Mouse (Mus musculus): ENCODE results near the gene Hyal3. TPM values are rescaled to one million over a fixed set of nuclear protein-coding genes. Genes with fewer than 3 reads are reported as not detected.

Gene Hyal3
- 1.4 and 1.6 TPM in 2 replicates for total RNA-seq (2021)
- long read RNA-seq, experiment 1, partial matches to known transcripts, result 0 of 3 reads
- long read RNA-seq, experiment 1, other reads (novel, unspliced or antisense), result 2 of 3 reads
- long read RNA-seq, experiment 2, partial matches to known transcripts, result 0 of 2 reads
- long read RNA-seq, experiment 2, other reads (novel, unspliced or antisense), result 1 of 2 reads

DNA sequence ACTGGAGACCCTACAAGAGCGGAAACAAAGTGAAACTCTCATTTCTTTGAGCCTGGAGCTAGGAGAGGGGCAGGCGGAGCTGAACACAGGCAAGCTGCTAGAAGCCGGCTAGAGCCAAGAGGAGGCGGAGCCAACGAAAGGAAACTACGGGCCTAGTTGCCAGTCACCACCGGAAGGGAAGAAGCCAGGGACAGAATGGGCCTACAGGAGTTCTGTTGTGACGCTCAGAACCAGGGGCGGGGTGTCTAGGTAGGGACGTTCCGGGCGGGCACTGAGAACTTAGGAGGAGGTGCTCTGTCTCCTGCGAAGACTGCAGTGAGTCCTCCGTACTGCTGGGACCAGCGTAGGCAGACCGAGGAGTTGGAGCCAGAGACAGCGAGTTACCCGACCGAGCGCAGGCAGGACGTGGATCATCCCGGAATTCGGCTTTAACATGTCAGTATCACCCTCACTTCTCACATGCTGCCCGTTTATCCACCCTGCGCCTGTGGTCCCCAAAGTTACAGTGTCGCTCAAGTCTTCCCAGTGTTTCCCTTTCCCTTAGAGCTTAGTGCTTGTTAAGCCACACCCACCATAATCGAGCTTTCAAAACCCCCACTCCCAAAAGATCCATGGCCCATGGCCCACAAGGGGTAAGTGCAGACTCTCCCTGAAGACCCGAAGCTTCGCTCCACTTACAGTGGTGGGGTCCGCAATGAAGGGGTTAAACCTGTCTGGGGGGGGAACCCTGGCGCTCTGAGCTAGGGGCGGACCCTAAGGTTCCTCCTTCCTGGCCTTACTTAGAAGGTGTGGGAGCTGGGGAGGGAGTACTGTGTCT, at the start of gene Hyal3:
Gene Hyal3 (plus strand): TSS at position 318 of the 817 bp plus-strand sequence.
- peak; percentile 95 for DNase-seq

DNA sequence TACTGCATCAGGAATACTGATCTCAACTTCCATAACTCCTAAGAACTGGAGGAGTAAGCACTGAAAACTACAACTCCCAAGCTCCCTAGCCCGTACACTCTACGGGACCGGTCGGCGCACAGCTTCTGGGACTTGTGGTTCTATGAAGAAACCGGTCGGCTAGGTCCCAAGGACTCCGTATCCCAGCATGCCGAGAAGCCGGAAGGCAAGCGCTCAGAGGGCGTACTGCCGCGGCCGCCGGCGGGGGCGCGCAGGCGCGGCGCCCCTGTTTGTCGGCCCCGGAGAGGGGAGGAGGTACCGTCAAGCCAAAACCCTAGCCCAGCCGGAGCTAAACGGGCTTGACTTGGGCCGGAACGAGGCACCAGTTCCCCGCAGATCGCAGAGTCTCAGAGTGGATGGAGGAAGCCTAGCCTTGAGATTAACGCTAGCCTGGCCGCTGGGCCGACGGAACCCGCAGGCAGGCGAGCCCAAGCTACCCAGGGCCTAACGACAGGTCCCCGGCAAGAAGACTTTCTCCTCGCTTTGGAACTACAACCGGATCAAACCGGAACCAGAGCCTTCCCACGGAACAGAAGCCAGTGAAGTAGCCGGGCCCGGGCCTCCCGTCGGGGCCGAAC, 46.7 kb upstream of the Hyal3 start, which contains the start of gene Tmem115:
Gene Tmem115 (plus strand): TSS at position 155 of the 617 bp plus-strand sequence.
- DNase-seq, result peak; percentile 95

DNA sequence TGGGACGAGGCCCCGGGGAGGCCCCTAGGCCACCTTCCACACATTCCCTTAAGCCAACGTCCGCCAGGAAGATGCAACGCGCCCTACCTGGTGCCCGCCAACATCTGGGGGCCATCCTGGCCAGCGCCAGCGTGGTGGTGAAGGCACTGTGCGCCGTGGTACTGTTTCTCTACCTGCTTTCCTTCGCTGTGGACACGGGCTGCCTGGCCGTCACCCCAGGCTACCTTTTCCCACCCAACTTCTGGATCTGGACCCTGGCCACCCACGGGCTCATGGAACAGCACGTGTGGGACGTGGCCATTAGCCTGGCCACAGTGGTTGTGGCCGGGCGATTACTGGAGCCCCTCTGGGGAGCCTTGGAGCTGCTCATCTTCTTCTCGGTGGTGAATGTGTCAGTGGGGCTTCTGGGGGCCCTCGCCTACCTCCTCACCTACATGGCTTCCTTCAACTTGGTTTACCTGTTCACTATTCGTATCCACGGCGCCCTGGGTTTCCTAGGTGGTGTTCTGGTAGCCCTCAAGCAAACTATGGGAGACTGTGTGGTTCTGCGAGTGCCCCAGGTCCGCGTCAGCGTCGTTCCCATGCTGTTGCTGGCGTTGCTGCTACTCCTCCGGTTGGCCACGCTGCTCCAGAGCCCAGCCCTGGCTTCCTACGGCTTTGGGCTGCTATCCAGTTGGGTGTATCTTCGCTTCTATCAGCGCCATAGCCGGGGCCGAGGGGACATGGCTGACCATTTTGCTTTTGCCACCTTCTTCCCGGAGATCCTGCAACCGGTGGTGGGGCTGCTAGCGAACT, 46.0 kb upstream of the Hyal3 start:
- DNase-seq, result peak; percentile 68

DNA sequence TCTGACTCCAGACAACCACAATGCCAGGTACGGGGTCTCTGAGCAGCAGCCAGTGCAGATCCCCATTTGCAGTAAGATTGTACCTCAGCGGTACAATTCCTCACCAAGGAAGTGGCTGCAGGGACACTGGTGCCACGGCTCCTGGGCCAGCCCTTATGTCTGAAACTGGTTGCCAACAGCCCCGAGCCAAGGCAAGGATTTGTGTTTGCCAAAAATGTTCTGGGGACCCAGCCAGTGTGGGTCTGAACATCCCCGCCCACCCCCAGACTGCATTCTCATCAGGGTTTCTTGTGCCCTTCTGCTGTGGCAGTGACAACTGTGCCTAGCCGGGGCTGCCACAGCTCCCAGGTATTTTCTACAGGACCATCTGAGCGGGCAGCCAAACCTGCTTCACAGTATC, 42.4 kb upstream of the Hyal3 start:
- DNase-seq, result no peak

DNA sequence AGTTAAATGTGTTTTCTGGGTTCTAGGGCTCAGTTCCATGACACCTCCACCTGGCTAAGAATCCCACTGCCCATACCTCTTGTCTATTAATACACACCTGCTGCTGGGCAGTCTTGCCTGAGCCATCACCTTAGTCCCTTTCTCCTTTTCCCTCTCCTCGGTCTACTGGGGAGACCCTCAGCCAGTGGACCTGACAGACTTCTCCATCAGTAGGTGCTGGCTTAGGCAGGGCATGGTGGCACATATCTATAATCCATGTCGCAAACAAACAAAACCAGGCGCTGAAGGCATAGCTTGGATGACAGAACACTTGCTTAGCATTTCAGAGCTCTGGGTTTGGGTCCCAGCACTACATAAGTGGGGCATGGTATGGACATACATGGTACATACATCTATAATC, 41.9 kb upstream of the Hyal3 start:
- no peak for DNase-seq

DNA sequence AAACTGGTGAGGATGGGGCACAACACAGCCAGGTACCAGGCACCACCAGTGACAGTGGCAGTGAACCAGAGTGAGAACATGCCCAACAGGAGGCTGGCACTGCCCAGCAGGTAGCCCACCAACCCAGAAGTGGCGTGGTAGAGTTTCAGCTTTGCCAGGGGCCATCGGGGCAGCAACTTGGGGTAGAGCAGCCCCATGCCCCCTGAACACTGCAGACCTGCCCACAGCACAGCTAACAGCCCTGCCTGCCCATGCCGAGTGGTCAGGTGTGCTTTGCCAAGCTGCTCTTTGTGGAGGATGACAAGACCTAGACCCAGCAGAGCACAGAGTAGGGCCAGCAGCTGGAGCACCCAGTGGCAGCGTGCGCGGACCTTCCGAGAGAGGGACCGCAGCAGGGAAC, 40.7 kb upstream of the Hyal3 start:
- no peak for DNase-seq

DNA sequence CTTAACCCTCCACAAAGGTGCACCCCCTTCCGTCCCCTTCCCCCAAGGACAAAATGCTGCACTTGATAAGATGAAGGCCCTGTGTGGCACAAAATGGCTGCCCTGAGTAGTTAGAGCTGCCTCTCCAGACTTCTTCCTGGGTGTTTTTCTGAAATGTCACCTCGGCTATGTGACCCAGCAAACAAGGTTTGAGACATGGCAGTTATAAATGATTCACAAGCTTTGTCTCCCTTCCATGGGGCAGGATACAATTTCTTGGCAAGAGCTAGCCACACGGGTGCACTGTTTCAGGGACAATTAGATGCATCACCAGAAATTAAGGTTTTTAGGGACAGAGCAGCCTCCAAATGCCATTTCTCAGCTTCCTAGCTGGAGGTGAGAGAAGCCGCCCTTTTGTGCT, 40.2 kb upstream of the Hyal3 start:
- DNase-seq, result peak; percentile 41

DNA sequence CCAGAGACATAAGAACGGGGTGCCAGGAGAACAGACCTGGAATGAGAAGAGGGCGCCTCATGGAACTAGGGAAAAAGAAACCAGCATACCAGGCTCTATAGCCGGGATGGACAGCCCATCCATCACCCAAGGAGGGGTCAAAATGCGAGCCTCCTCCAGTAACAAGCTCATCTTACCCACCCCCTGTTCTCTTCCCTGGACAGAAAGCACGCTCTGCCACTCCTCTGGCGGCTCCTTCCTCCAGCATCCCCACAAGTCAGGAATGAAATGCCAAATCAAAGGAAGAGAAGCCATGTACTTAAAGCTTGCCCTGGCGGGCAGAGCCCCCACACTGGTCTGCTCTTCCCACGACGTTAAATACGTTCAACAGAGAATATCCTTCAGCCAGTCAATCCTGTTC, 39.6 kb upstream of the Hyal3 start:
- DNase-seq, result no peak

DNA sequence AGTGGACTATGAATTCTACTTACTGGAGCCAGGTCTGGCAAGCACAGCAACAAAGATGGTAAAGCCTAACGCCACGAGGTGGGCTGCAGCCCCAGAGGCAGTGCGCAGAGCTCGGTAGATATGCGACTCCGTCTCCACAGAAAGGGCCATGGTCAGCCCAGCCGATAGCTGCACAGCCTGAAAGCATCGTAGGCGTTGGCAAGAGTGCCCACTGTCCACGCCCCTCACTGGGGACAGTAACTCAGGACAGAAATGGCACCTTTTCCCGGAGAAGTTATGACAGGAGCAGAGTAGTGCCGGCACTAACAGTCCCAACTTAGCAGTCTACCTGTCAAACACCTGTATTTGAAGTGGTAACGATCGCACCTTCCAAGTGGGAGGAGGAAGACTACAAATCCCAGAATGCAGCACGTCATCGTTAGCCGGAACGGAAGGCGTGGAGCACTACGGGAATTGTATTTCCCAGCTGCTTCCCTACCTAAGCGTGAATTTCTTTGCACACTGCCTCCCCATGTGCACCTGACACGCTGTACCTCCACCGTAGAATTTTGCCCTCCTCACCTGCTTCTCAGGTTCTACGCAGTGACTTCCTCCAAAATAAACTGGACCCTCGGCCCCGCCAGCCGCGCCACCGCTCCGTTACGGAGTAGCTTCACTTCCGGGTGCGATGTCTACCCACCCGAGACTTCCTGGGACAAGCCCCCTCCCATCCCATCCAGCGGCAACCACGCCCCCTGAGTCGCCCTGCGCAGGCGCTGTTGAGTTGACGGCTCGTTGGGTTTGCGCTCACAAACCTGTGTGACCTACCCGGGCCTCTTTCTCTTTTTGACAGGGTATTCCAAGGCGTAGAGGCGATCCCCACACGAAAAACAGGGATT, 38.9 kb upstream of the Hyal3 start, which contains the start of the genes Cyb561d2 and Nprl2:
Gene Cyb561d2 (minus strand): TSS at position 720 of the 878 bp plus-strand sequence.
Gene Nprl2 (plus strand): TSS at position 753 of the 878 bp plus-strand sequence.
- DNase-seq, result peak; percentile 97

DNA sequence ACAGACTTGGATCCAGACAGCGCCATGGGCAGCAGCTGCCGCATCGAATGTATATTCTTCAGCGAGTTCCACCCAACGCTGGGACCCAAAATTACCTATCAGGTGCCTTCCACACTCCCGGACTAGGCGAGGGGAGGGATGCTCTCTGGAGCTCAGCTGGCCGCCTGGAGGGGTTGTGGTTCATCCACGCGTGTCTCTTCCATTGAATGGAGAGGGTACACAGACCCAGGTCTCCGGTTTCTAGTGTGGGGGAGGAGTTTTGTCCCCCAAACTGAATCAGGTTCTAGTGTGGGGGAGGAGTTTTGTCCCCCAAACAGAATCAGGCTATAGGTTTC, 38.3 kb upstream of the Hyal3 start:
- DNase-seq, result no peak

DNA sequence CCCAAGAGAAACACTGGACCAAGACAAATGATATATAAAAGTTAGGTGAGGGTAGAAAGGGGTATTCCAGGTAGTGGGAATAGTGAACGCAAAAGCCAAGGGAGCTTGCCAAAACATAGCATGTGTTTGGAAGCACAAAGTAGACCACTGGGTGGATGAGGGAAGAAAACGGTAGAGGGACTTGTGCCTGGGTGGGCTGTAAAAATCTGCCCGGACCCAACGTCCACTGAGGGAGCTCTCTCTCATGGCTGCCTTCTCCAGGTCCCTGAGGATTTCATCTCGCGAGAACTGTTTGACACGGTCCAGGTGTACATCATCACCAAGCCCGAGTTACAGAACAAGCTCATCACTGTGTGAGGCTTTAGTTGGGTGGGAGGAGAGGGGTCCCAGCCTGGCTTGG, 37.9 kb upstream of the Hyal3 start:
- DNase-seq, result no peak

DNA sequence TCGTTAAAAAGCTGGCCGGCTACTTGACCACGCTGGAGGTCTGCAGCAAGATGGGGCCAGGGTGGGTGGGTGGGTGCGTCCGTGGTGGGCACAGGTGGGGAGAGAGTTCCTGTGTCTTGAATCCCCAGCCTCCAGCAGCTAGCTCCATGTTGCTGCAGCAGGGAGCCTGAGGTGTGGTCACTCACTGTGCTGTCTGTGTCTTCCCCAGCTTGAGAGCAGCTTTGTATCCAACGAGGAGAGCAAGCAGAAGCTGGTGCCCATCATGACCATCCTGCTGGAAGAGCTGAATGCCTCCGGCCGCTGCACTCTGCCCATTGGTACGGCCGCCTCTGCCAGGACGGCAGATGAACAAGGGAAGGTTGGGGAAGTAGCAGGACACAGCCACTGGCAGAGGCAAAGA, 37.3 kb upstream of the Hyal3 start:
- DNase-seq, result no peak

DNA sequence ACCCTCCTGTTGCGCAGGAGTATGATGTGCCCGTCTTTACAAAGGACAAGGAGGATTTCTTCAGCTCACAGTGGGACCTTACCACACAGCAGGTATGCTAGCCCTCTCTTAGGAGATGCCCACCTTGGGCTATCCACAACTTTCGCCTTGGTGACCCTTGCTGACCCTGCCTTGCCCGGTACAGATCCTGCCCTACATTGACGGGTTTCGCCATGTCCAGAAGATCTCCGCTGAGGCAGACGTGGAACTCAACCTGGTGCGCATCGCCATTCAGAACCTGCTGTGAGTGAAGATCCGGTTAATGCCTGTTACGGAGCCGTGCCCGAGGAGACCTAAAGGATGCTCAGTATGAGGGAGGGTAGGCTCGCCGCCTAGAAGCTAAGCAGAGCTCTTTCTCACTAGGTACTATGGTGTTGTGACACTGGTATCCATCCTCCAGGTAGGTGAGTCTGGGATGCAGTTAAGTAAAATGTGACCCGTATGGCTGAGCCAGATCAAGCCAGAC, 36.4 kb upstream of the Hyal3 start:
- no peak for DNase-seq

DNA sequence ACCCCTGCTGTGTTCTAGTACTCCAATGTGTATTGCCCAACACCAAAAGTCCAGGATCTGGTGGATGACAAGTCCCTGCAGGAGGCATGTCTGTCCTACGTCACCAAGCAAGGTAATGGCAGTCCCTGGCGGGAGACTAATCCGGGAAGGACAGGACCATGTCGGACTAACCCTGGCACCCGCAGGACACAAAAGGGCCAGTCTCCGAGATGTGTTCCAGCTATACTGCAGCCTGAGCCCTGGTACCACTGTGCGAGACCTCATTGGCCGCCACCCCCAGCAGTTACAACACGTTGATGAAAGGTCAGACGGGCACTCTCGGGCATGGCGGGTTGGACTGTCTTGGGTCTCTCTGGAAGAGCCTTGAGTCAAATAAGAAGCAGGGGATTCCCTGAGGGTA, 35.9 kb upstream of the Hyal3 start:
- no peak for DNase-seq

DNA sequence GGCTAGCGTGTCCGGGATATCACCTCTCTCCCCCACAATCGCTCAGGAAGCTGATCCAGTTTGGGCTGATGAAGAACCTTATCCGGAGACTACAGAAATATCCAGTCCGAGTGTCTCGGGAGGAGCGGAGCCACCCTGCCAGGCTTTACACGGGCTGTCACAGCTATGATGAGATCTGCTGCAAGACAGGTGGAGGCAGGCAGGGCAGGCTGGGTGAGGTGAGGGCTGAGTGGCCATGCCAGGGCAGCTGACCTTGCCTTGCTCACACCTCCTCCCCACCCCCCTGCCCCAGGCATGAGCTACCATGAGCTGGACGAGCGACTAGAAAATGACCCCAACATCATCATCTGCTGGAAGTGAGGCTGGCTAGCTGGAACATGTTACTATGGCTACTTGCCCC, 35.4 kb upstream of the Hyal3 start:
- peak; percentile 7 for DNase-seq

DNA sequence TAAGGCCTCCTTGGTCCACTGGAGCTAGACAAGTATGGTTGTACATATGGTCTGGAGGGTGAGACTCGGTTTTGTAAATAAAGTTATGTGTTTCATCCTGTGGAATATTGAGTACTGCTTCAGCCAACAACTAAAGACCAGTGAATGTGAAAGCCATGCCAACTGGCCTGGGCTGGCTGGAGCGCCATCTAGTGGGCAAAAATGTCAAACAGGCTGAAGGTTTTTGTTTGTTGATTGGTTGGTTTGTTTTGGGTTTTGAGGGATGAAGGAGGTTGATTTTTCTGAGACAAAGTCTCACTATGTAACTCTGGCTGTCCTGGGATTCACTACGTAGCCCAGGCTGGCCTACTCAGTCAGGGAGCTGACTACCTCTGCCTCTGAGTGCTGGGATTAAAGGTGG, 35.0 kb upstream of the Hyal3 start:
- DNase-seq, result peak; percentile 86

DNA sequence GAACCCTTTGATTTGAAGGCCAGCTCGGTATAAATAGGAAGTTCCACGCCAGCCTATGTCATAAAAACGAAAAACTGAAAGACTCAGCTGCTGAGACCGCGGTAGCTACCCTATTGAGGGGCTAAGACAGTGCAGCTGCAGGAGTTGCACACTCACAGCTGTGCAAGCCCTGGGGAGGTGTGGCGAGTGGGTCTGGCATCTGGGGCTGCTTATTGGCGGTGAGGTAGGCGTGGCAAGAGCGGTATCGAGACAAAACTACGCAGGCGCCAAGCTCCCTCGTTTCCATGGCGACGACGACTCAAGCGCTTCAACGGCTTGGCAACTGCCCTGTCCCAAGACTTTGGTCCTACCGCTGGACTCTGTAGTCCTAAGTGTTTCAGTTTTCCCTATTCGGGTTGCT, 33.6 kb upstream of the Hyal3 start, which contains the start of gene Zmynd10:
Gene Zmynd10 (plus strand): TSS at position 273 of the 400 bp plus-strand sequence.
- peak; percentile 96 for DNase-seq

DNA sequence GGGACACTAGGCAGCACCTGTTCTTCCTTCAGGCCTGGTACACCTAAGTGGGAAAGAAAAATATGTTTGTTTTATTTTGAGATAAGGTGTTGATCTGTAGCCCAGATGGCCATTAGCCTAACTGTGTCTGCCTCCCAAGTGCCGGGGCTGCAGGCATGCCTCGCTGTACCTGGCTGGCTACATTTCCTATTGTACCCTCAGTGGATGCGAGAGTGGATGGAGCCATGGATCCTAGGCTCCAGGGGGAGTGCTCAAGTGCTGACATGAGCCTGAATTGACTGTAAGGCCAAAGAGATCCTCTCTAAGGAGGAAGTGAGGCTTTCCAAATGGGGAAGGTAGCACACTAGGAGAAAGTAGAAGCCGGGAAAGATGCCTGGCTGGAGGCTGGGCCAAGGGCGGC, 32.7 kb upstream of the Hyal3 start:
- no peak for DNase-seq

DNA sequence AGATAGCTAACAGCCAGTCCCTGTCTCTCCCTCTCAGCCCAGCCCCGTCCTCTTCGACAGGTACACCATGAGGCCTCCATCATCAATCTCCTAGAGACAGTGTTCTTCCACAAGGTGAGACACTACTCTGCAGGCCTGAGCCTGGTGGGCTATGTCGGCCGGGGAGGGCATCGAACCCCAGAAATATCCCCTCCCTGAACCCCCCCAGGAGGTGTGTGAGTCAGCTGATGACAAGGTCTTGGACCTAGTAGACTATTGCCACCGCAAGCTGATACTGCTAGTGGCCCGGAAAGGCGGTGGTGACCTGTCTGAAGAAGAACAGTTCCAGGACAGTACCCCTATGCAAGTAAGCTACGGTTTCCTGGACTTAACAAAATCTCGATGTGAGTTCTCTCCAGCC, 31.8 kb upstream of the Hyal3 start:
- DNase-seq, result no peak

DNA sequence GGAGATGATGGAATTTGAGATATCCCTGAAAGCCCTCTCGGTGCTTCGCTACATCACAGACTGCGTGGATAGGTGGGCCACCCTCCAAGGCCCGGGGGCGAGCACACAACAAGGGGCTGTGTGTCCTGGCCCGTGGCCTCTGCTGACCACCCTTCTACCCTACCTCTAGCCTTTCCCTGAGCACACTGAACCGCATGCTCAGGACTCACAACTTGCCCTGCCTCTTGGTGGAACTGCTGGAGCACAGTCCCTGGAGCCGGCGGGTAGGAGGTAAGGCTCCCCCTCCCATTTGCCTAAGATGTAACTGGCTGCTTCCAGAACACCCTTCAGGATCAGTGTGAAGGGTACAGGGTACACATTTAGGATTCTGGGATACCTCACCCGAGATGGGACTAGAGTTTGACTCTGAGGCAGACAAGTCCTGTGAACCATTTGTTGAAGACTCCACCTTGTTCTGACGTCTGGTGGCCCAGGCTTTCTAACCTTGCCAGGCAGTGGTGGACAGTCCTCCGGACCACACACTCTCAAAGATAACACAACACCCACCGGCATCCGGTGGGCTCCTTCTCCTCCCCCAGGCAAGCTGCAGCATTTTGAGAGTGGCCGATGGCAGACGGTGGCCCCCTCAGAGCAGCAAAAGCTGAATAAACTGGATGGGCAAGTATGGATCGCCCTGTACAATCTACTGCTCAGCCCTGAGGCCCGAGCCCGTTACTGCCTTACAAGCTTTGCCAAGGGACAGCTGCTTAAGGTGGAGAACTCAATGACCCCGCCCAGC, 31.1 kb upstream of the Hyal3 start:
- no peak for DNase-seq
